Mouse (Mus musculus) midbrain, postnatal 0 days (tissue): ENCODE results near the gene Use1. TPM values are rescaled to one million over a fixed set of nuclear protein-coding genes. Genes with fewer than 3 reads are reported as not detected.
"Not testable (repeated sequence)": the region's sequence is repeated elsewhere in the genome, so short reads cannot be mapped to it uniquely, and the experiment has no call there.

ENCODE experiments used
- ATAC-seq: fragments of 200-750 bp; cut with Nextera tagmentation; 2 replicates; pipeline ENCODE4 v1.8.0; 2017; ENCODE audit warnings: moderate number of reproducible peaks, mild to moderate bottlenecking, moderate TSS enrichment, moderate library complexity; ENCODE audit not compliant: low FRiP score
- DNase-seq: peaks from one replicate; pipeline ENCODE4 v3.0.0-alpha.2; 2015; ENCODE audit warnings: low spot score
- H3K27ac ChIP-seq: fragments of 300-500 bp; sonication (generic); 2 replicates; pipeline ENCODE4 v1.5.1; 2014; ENCODE audit warnings: low read depth, mild to moderate bottlenecking, low read length, mixed read lengths
- H3K27me3 ChIP-seq: fragments of 300-500 bp; sonication (generic); 2 replicates; pipeline ENCODE4 v1.6.1; 2014; ENCODE audit warnings: low read length, control low read depth, mixed read lengths; ENCODE audit not compliant: insufficient read depth
- H3K36me3 ChIP-seq: fragments of 300-500 bp; sonication (generic); 2 replicates; pipeline ENCODE4 v1.6.1; 2014; ENCODE audit warnings: low read length, control low read depth, mixed read lengths; ENCODE audit not compliant: insufficient read depth
- H3K4me1 ChIP-seq: fragments of 300-500 bp; sonication (generic); 2 replicates; pipeline ENCODE4 v1.6.1; 2014; ENCODE audit warnings: mild to moderate bottlenecking, control low read depth, antibody characterized with exemption, low read length, mixed read lengths; ENCODE audit not compliant: insufficient read depth
- H3K4me2 ChIP-seq: fragments of 300-500 bp; sonication (generic); 2 replicates; pipeline ENCODE4 v1.6.1; 2014; ENCODE audit warnings: low read depth, mild to moderate bottlenecking, low read length, mixed read lengths; ENCODE audit not compliant: poor library complexity, severe bottlenecking
- H3K4me3 ChIP-seq: fragments of 300-500 bp; sonication (generic); 2 replicates; pipeline ENCODE4 v1.5.1; 2014; ENCODE audit warnings: low read depth, mild to moderate bottlenecking, low read length, moderate library complexity
- H3K9ac ChIP-seq: fragments of 300-500 bp; sonication (generic); replicated peaks from 2 replicates; pipeline ENCODE4 v1.6.1; 2014; ENCODE audit warnings: mild to moderate bottlenecking, low read length, moderate library complexity, mixed read lengths; ENCODE audit not compliant: poor library complexity, severe bottlenecking
- H3K9me3 ChIP-seq: fragments of 300-500 bp; sonication (generic); 2 replicates; pipeline ENCODE4 v1.6.1; 2016; ENCODE audit warnings: low read length, control low read depth
- CTCF ChIP-seq: IDR thresholded peaks from 2 replicates; pipeline ENCODE4 v1.5.1; 2016; ENCODE audit warnings: antibody characterized with exemption, mild to moderate bottlenecking
- WGBS: fragments of 180-500 bp; shearing (Covaris S2); extraction: QIAGEN DNeasy Blood & Tissue Kit; methylation state at CpG from one replicate; pipeline ENCODE4 v1.1.7; 2014; 5-methylcytosine and 5-hydroxymethylcytosine counted together
- polyA plus RNA-seq: library from polyadenylated mRNA; unstranded; fragments of >200 nt; fragmentation: Nextera tagmentation; extraction: Ambion mirVana; gene quantifications from 2 replicates; pipeline ENCODE4 v1.2.1, GENCODE M21; 2015
- total RNA-seq: library from RNA; depleted of rRNA; stranded (reverse); fragments of >200 nt; gene quantifications from 2 replicates; pipeline ENCODE4 v1.2.3, GENCODE M21; 2014; rRNA removed

The Use1 gene
- total RNA-seq (131 and 140 TPM in 2 replicates), polyA plus RNA-seq (132 and 136 TPM in 2 replicates)

GRCm38 (mm10) chr8:71366771-71367528 lies at the start of gene Use1:
TSS of gene Use1 (plus strand) at chr8:71366848.
- no peak for TF ChIP-seq CTCF
- peak within 1 kb of the TSS; percentile 62 for H3K4me3 ChIP-seq
- peaks cover 8% of the 10 kb centered on the region; the same call in 1 of the 2 replicates for H3K4me1 ChIP-seq
- peak within 1 kb of the TSS; percentile 69 for H3K9ac ChIP-seq
- ATAC-seq (peak; percentile 82), DNase-seq (peak; percentile 94)
- H3K27me3 ChIP-seq = no peaks in the 10 kb centered on the region
- no peaks in the 10 kb centered on the region for H3K9me3 ChIP-seq
- H3K4me2 ChIP-seq = peak within 1 kb of the TSS; percentile 91
- H3K36me3 ChIP-seq = peaks cover 6% of the 10 kb centered on the region; the same call in 1 of the 2 replicates
- H3K27ac ChIP-seq = peak within 1 kb of the TSS; percentile 91
- WGBS = under 1% methylated on average over 56 of the region's 56 CpGs

- H3K9me3 ChIP-seq, H3K9ac ChIP-seq, H3K4me1 ChIP-seq, DNase-seq, H3K4me3 ChIP-seq, H3K27ac ChIP-seq, ATAC-seq, H3K4me2 ChIP-seq, H3K27me3 ChIP-seq: not testable (repeated sequence)
- H3K36me3 ChIP-seq = peaks cover 22% of the 10 kb centered on the region
- WGBS = 77% methylated on average over 5 of the region's 5 CpGs
These were observed 48.0 kb upstream of the Use1 start for GRCm38 (mm10) chr8:71318610-71319009.

- not testable (repeated sequence) for H3K27ac ChIP-seq, H3K27me3 ChIP-seq, H3K4me3 ChIP-seq, H3K9ac ChIP-seq, H3K4me1 ChIP-seq, H3K9me3 ChIP-seq, DNase-seq, ATAC-seq, H3K4me2 ChIP-seq
- 86% methylated on average over 2 of the region's 2 CpGs for WGBS
- peaks cover 33% of the 10 kb centered on the region for H3K36me3 ChIP-seq
These were observed 46.9 kb upstream of the Use1 start for GRCm38 (mm10) chr8:71319760-71320159.

- no peak overlapping the region for H3K27ac ChIP-seq
- no peaks in the 10 kb centered on the region for H3K27me3 ChIP-seq
- DNase-seq (no peak), ATAC-seq (no peak)
- 94% methylated on average over 3 of the region's 3 CpGs for WGBS
- no peak for TF ChIP-seq CTCF
- no peak overlapping the region for H3K9ac ChIP-seq
- peaks cover 42% of the 10 kb centered on the region for H3K36me3 ChIP-seq
- H3K4me3 ChIP-seq = no peak overlapping the region
- no peak overlapping the region for H3K4me2 ChIP-seq
- H3K9me3 ChIP-seq = no peaks in the 10 kb centered on the region
- no peaks in the 10 kb centered on the region for H3K4me1 ChIP-seq
These were observed 43.7 kb upstream of the Use1 start for GRCm38 (mm10) chr8:71322939-71323338.

GRCm38 (mm10) chr8:71324848-71325247 lies 41.8 kb upstream of the Use1 start:
- ATAC-seq = no peak
- Histone ChIP-seq H3K9ac (no peak overlapping the region), H3K9me3 (no peaks in the 10 kb centered on the region), H3K4me1 (no peaks in the 10 kb centered on the region), H3K36me3 (peaks cover 58% of the 10 kb centered on the region), H3K27ac (no peak overlapping the region), H3K27me3 (no peaks in the 10 kb centered on the region), H3K4me2 (no peak overlapping the region), H3K4me3 (no peak overlapping the region)
- peak; percentile 14 for DNase-seq
- peak; percentile 59 for TF ChIP-seq CTCF
- WGBS = 95% methylated on average over 1 of the region's 1 CpGs

- not testable (repeated sequence) for H3K9ac ChIP-seq, H3K4me1 ChIP-seq, ATAC-seq, H3K4me2 ChIP-seq, DNase-seq, H3K27ac ChIP-seq, H3K9me3 ChIP-seq, H3K27me3 ChIP-seq, H3K4me3 ChIP-seq
- H3K36me3 ChIP-seq = peaks cover 42% of the 10 kb centered on the region
- 93% methylated on average over 6 of the region's 6 CpGs for WGBS
These were observed 28.8 kb upstream of the Use1 start for GRCm38 (mm10) chr8:71337834-71338233.
